Mouse (Mus musculus) liver, postnatal 0 days (tissue): ENCODE measurements around the gene Actl10.

Source experiments
- CTCF ChIP-seq: sonication (generic); IDR thresholded peaks from 2 replicates; pipeline ENCODE4 v1.5.1; 2016; ENCODE audit warnings: antibody characterized with exemption, low read depth
- EP300 ChIP-seq: IDR thresholded peaks from 2 replicates; pipeline ENCODE4 v1.6.1; 2016; ENCODE audit warnings: antibody characterized with exemption, low read depth, mild to moderate bottlenecking

DNA sequence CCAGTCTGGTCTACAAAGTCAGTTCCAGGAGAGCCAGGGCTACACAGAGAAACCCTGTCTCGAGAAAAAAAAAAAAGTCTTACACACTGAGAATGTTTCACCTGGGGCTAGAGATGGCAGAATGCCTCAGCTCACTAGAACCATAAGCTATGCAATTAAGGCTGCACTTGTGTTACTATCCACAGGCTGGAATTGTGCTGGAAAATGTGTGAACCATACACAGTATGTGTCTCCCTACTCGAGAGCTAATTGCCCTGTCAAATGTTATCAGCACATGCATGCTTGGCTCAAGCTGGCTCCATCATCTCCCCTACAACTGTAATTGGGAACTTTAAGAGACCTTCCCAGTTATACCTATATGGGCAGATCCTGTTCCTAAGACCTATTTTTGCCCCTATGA lies 639 bp upstream of the Actl10 start:
- TF ChIP-seq CTCF (no peak), EP300 (no peak)
